Mouse (Mus musculus): ENCODE data around the gene Sytl4. TPM values are rescaled to one million over a fixed set of nuclear protein-coding genes. Genes with fewer than 3 reads are reported as not detected.

Gene Sytl4
- 0.31 and 0.70 TPM in 2 replicates for polyA plus RNA-seq (2011; ENCODE audit: insufficient read depth, insufficient read length, low read depth, missing spikeins)

DNA sequence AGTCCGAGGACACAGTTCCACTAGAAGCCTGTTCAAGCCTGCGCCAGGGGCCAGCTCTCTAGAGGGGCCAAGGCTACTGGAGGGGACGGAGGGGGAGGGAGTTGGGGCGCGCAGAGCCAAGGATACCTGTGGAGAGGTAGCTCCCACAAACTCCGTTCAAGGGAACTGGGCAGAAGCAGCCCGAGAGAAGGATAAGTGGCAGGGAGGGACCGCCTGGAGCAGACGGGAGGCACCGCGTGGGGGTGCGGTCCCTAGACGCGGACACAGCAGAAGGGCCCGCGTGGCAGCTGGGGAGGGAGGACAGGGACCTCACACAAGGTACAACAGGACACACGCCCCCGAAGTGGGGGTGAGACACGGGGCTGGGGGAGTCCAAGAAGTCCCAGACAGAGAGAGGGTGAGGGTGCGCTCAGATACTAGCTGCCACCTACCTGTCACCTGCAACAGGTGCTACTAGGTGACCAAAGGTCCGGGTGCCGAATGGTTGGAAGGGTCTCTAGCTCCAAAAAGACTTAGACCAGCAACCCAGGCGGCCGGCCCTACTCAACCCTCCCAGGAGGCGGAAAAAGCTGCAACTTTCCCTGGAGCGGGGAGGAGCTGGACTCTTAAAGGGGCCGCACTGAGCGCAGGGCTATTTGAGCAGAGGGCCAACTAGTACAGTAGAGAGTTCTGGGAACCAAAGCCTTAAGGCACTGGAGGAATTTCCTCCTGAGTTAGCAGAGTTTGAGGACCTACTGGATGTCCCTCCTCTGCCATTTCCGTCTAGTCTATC is at the start of gene Sytl4:
Sytl4 (minus strand) TSS at position 582 of the 772 bp plus-strand sequence.
- Histone ChIP-seq H3K9me3 (replicated peaks; ENCODE audit: control insufficient read depth, insufficient read depth, low read length, poor library complexity, severe bottlenecking) (no peaks in the 10 kb centered on the region), H3K4me3 (ENCODE audit: low read depth, low read length) (peak within 1 kb of the TSS; percentile 59), H3K9ac (ENCODE audit: low read depth, poor library complexity, severe bottlenecking) (no peak within 1 kb of the TSS), H3K27ac (ENCODE audit: insufficient read depth, low read length) (no peak within 1 kb of the TSS), H3K4me1 (ENCODE audit: control insufficient read depth, insufficient read depth, low read length) (no peaks in the 10 kb centered on the region), H3K27me3 (ENCODE audit: control insufficient read depth, insufficient read depth, low read length, poor library complexity, severe bottlenecking) (no peaks in the 10 kb centered on the region), H3K36me3 (ENCODE audit: control insufficient read depth, insufficient read depth, low read length, poor library complexity, severe bottlenecking) (no peaks in the 10 kb centered on the region)
- TF ChIP-seq POLR2A (IDR thresholded peaks at IDR 0.05; ENCODE audit: insufficient read depth, low read length): no peak
- TF ChIP-seq EP300 (IDR thresholded peaks at IDR 0.05; ENCODE audit: insufficient read depth, low read depth, low read length): no peak
- TF ChIP-seq CTCF (IDR thresholded peaks at IDR 0.05; ENCODE audit: low read depth, low read length): no peak

DNA sequence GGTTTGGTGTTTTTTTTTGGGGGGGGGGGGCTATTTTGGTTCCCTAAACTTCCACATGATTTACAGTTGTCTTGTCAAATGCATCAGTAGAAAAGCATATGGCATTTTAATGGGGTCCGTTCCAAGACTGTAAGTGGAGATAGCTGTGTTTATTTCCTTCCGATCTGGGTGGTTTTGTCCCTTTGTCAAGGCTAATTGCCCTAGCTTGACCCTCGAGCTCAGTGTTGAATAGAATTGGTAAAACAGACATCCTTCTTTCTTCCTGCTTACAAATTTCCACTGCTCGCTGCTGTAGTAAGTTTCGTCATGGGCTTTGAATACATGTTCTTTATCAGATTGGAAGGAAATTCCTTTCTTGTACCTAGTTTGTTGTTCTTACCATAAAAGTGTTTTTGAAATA is 39.1 kb upstream of the Sytl4 start:
- Histone ChIP-seq H3K9me3 (replicated peaks; ENCODE audit: control insufficient read depth, insufficient read depth, low read length, poor library complexity, severe bottlenecking) (no peaks in the 10 kb centered on the region), H3K27me3 (ENCODE audit: control insufficient read depth, insufficient read depth, low read length, poor library complexity, severe bottlenecking) (no peaks in the 10 kb centered on the region), H3K4me3 (ENCODE audit: low read depth, low read length) (no peak overlapping the region), H3K4me1 (ENCODE audit: control insufficient read depth, insufficient read depth, low read length) (no peaks in the 10 kb centered on the region), H3K9ac (ENCODE audit: low read depth, poor library complexity, severe bottlenecking) (no peak overlapping the region), H3K27ac (ENCODE audit: insufficient read depth, low read length) (no peak overlapping the region), H3K36me3 (ENCODE audit: control insufficient read depth, insufficient read depth, low read length, poor library complexity, severe bottlenecking) (no peaks in the 10 kb centered on the region)
- TF ChIP-seq EP300 (IDR thresholded peaks at IDR 0.05; ENCODE audit: insufficient read depth, low read depth, low read length) (no peak), POLR2A (IDR thresholded peaks at IDR 0.05; ENCODE audit: insufficient read depth, low read length) (no peak), CTCF (IDR thresholded peaks at IDR 0.05; ENCODE audit: low read depth, low read length) (no peak)

DNA sequence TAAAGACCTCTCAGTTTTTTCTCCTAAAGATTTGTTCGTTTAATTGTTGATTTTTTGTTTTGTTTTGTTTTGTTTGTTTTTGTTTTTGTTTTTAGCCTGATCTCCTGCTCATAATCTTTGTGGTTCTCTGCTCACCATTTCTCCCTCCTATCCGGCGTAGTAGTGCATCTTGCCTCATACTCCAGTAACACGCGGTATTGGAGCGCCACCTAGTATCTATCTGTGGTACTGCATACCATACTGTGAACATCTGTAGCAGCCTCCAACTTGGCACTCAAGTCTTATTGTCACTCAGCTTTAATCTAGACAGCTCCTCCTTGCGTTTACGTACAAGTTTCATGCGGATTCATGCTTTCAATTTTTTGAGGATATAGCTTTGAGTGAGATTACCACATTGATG is 37.4 kb upstream of the Sytl4 start:
- Histone ChIP-seq H3K4me3 (ENCODE audit: low read depth, low read length) (no peak overlapping the region), H3K27ac (ENCODE audit: insufficient read depth, low read length) (no peak overlapping the region), H3K9ac (ENCODE audit: low read depth, poor library complexity, severe bottlenecking) (no peak overlapping the region), H3K4me1 (ENCODE audit: control insufficient read depth, insufficient read depth, low read length) (no peaks in the 10 kb centered on the region), H3K27me3 (ENCODE audit: control insufficient read depth, insufficient read depth, low read length, poor library complexity, severe bottlenecking) (no peaks in the 10 kb centered on the region), H3K36me3 (ENCODE audit: control insufficient read depth, insufficient read depth, low read length, poor library complexity, severe bottlenecking) (no peaks in the 10 kb centered on the region), H3K9me3 (replicated peaks; ENCODE audit: control insufficient read depth, insufficient read depth, low read length, poor library complexity, severe bottlenecking) (no peaks in the 10 kb centered on the region)
- TF ChIP-seq CTCF (IDR thresholded peaks at IDR 0.05; ENCODE audit: low read depth, low read length) (peak; percentile 18), EP300 (IDR thresholded peaks at IDR 0.05; ENCODE audit: insufficient read depth, low read depth, low read length) (no peak)

DNA sequence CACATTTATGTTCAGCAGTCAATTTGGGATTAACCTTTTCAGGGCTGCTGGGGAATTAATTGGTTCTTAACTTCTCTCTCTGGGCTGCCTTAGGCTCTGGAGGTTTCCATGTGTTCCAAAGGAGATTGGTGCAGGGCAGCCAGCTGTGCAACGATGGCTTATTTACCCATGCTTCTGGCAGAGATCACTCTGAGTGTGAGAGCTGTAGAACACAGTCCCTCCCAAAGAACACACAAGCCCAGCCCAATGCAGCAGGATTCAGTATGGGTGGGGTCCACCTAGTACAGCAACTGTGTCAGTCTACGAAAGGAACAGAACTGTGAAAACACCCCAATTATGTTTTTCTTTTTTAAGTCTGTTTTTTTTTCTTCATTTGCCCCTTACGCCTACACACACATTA is 14.3 kb upstream of the Sytl4 start:
- no peak overlapping the region for H3K27ac ChIP-seq (ENCODE audit: insufficient read depth, low read length)
- no peaks in the 10 kb centered on the region for H3K4me1 ChIP-seq (ENCODE audit: control insufficient read depth, insufficient read depth, low read length)
- H3K9ac ChIP-seq (ENCODE audit: low read depth, poor library complexity, severe bottlenecking): no peak overlapping the region
- H3K27me3 ChIP-seq (ENCODE audit: control insufficient read depth, insufficient read depth, low read length, poor library complexity, severe bottlenecking): no peaks in the 10 kb centered on the region
- TF ChIP-seq EP300 (IDR thresholded peaks at IDR 0.05; ENCODE audit: insufficient read depth, low read depth, low read length) (no peak), CTCF (IDR thresholded peaks at IDR 0.05; ENCODE audit: low read depth, low read length) (no peak), POLR2A (IDR thresholded peaks at IDR 0.05; ENCODE audit: insufficient read depth, low read length) (no peak)
- no peaks in the 10 kb centered on the region for H3K9me3 ChIP-seq (replicated peaks; ENCODE audit: control insufficient read depth, insufficient read depth, low read length, poor library complexity, severe bottlenecking)
- no peaks in the 10 kb centered on the region for H3K36me3 ChIP-seq (ENCODE audit: control insufficient read depth, insufficient read depth, low read length, poor library complexity, severe bottlenecking)
- no peak overlapping the region for H3K4me3 ChIP-seq (ENCODE audit: low read depth, low read length)

DNA sequence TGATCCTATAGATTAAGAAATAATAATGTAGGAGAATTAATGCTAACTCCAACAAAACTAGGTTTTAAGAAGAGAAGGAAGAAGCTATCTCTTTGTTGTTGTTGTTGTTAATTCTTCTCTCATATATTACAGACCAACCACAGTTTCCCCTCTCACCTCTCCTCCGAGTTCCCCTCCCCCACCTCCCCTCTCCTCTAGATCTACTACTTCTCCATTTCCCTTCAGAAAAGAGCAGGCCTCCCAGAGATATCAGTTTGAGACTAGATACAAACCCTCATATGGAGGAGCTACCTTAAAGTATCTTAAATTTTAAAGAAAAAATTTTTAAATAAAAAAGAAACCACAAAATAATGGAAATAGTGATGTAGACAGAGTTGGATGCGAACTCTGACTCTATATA is 17.0 kb downstream of the Sytl4 start:
- TF ChIP-seq EP300 (IDR thresholded peaks at IDR 0.05; ENCODE audit: insufficient read depth, low read depth, low read length) (no peak), CTCF (IDR thresholded peaks at IDR 0.05; ENCODE audit: low read depth, low read length) (no peak), POLR2A (IDR thresholded peaks at IDR 0.05; ENCODE audit: insufficient read depth, low read length) (no peak)
- H3K4me3 ChIP-seq (ENCODE audit: low read depth, low read length): no peak overlapping the region
- no peaks in the 10 kb centered on the region for H3K9me3 ChIP-seq (replicated peaks; ENCODE audit: control insufficient read depth, insufficient read depth, low read length, poor library complexity, severe bottlenecking)
- no peaks in the 10 kb centered on the region for H3K27me3 ChIP-seq (ENCODE audit: control insufficient read depth, insufficient read depth, low read length, poor library complexity, severe bottlenecking)
- no peaks in the 10 kb centered on the region for H3K36me3 ChIP-seq (ENCODE audit: control insufficient read depth, insufficient read depth, low read length, poor library complexity, severe bottlenecking)
- H3K27ac ChIP-seq (ENCODE audit: insufficient read depth, low read length): no peak overlapping the region
- H3K4me1 ChIP-seq (ENCODE audit: control insufficient read depth, insufficient read depth, low read length): no peaks in the 10 kb centered on the region
- H3K9ac ChIP-seq (ENCODE audit: low read depth, poor library complexity, severe bottlenecking): no peak overlapping the region

DNA sequence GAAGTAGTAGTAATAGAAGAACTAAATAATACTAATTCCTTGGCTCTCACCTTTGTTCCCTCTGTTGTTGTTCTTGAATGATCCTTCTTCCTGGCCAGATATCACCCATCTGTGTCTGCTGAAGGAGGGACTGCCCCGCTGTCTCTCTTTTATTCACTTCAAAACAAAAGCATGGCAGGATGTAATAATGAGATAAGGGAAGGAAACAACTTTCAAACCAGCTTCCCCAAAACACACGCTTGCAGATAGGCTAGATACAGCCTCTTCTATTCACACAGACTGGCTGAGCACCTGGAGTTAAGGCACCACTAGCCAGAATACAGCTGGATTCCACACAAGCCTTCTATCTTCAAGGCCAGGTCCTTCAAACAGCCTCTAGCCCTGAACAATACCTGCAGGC is 21.0 kb downstream of the Sytl4 start:
- Histone ChIP-seq H3K4me3 (ENCODE audit: low read depth, low read length) (no peak overlapping the region), H3K9me3 (replicated peaks; ENCODE audit: control insufficient read depth, insufficient read depth, low read length, poor library complexity, severe bottlenecking) (no peaks in the 10 kb centered on the region), H3K36me3 (ENCODE audit: control insufficient read depth, insufficient read depth, low read length, poor library complexity, severe bottlenecking) (no peaks in the 10 kb centered on the region), H3K27ac (ENCODE audit: insufficient read depth, low read length) (no peak overlapping the region), H3K4me1 (ENCODE audit: control insufficient read depth, insufficient read depth, low read length) (no peaks in the 10 kb centered on the region), H3K9ac (ENCODE audit: low read depth, poor library complexity, severe bottlenecking) (no peak overlapping the region), H3K27me3 (ENCODE audit: control insufficient read depth, insufficient read depth, low read length, poor library complexity, severe bottlenecking) (no peaks in the 10 kb centered on the region)
- TF ChIP-seq EP300 (IDR thresholded peaks at IDR 0.05; ENCODE audit: insufficient read depth, low read depth, low read length): no peak
- no peak for TF ChIP-seq POLR2A (IDR thresholded peaks at IDR 0.05; ENCODE audit: insufficient read depth, low read length)
- TF ChIP-seq CTCF (IDR thresholded peaks at IDR 0.05; ENCODE audit: low read depth, low read length): no peak
